Mouse (Mus musculus): ENCODE results near the gene Rbm12b1. TPM values are rescaled to one million over a fixed set of nuclear protein-coding genes. Genes with fewer than 3 reads are reported as not detected.

Gene Rbm12b1
- polyA plus RNA-seq (2014; fragmentation: Illumina TruSeq; extraction: RNeasy Lipid Tissue Mini Kit (QIAGEN cat#74804); ENCODE audit: low read depth, low replicate concordance) = 15.5 TPM

GRCm38 (mm10) chr4:12140141-12140567 is at the start of gene Rbm12b1:
TSS of gene Rbm12b1 (plus strand) at chr4:12140264.

GRCm38 (mm10) chr4:12171318-12172091 is 31.4 kb downstream of the Rbm12b1 start, which contains the start of gene Fam92a:
TSS of gene Fam92a (minus strand) at chr4:12172015.

Other genes starting within 250 kb of the Rbm12b1 start
- gene Gm10604, start 159.0 kb upstream of the Rbm12b1 start, polyA plus RNA-seq (2014; fragmentation: Illumina TruSeq; extraction: RNeasy Lipid Tissue Mini Kit (QIAGEN cat#74804); ENCODE audit: low read depth, low replicate concordance) = not detected
- 9.9 TPM for gene Rbm12b2, start 50.8 kb upstream of the Rbm12b1 start, polyA plus RNA-seq (2014; fragmentation: Illumina TruSeq; extraction: RNeasy Lipid Tissue Mini Kit (QIAGEN cat#74804); ENCODE audit: low read depth, low replicate concordance)
- 38.8 TPM for gene Fam92a, start 31.8 kb downstream of the Rbm12b1 start, polyA plus RNA-seq (2014; fragmentation: Illumina TruSeq; extraction: RNeasy Lipid Tissue Mini Kit (QIAGEN cat#74804); ENCODE audit: low read depth, low replicate concordance)

Measured in liver, adult 10 weeks (tissue).